Mouse (Mus musculus): ENCODE data around the gene Cdk2. TPM values are rescaled to one million over a fixed set of nuclear protein-coding genes. Genes with fewer than 3 reads are reported as not detected.
"Not testable (repeated sequence)": the region's sequence is repeated elsewhere in the genome, so short reads cannot be mapped to it uniquely, and the experiment has no call there.

Cdk2 gene
- polyA plus RNA-seq, 1 experiment from 2014 or later = 23.3 TPM

- Histone ChIP-seq H3K27ac (replicated peaks) (no peak overlapping the region), H3K4me1 (replicated peaks) (peaks cover 27% of the 10 kb centered on the region), H3K9me3 (no peaks in the 10 kb centered on the region), H3K4me3 (no peak overlapping the region), H3K9ac (no peak overlapping the region), H3K4me2 (no peak overlapping the region), H3K36me3 (no peaks in the 10 kb centered on the region), H3K27me3 (peaks cover 42% of the 10 kb centered on the region)
- no peak for ATAC-seq (ENCODE audit: low read depth)
- WGBS = 73% methylated on average over 2 of the region's 2 CpGs
These were observed 35.5 kb upstream of the Cdk2 start for GRCm38 (mm10) chr10:128740296-128740695.

GRCm38 (mm10) chr10:128737435-128737834 is 32.6 kb upstream of the Cdk2 start:
- WGBS = 5% methylated on average over 15 of the region's 15 CpGs
- H3K4me1 ChIP-seq (replicated peaks) = peaks cover 4% of the 10 kb centered on the region; the same call in 1 of the 2 replicates
- H3K9ac ChIP-seq = peak overlapping the region; percentile 55
- H3K36me3 ChIP-seq = 0 out of 2 replicates have a peak, but pooled peaks cover 8% of the 10 kb centered on the region
- H3K4me3 ChIP-seq = peak overlapping the region; percentile 20; the same call in 1 of the 2 replicates
- H3K4me2 ChIP-seq = peak overlapping the region; percentile 50
- peaks cover 14% of the 10 kb centered on the region for H3K27me3 ChIP-seq
- H3K9me3 ChIP-seq = no peaks in the 10 kb centered on the region
- ATAC-seq (ENCODE audit: low read depth) = 0 out of 2 replicates have a peak, but pooled peaks have one; percentile 27
- no peak overlapping the region for H3K27ac ChIP-seq (replicated peaks)

GRCm38 (mm10) chr10:128731992-128732391 is 27.2 kb upstream of the Cdk2 start:
- no peak overlapping the region for H3K9ac ChIP-seq
- H3K27ac ChIP-seq (replicated peaks) = no peak overlapping the region
- no peak for ATAC-seq (ENCODE audit: low read depth)
- no peak overlapping the region for H3K4me3 ChIP-seq
- H3K9me3 ChIP-seq = no peaks in the 10 kb centered on the region
- no peaks in the 10 kb centered on the region for H3K4me1 ChIP-seq (replicated peaks)
- H3K27me3 ChIP-seq = no peaks in the 10 kb centered on the region
- H3K4me2 ChIP-seq = no peak overlapping the region
- H3K36me3 ChIP-seq = 0 out of 2 replicates have a peak, but pooled peaks cover 8% of the 10 kb centered on the region

- H3K36me3 ChIP-seq = 0 out of 2 replicates have a peak, but pooled peaks cover 8% of the 10 kb centered on the region
- H3K9ac ChIP-seq = no peak overlapping the region
- no peaks in the 10 kb centered on the region for H3K4me1 ChIP-seq (replicated peaks)
- H3K4me3 ChIP-seq = no peak overlapping the region
- no peaks in the 10 kb centered on the region for H3K9me3 ChIP-seq
- WGBS = 30% methylated on average over 10 of the region's 10 CpGs
- H3K27ac ChIP-seq (replicated peaks) = no peak overlapping the region
- no peaks in the 10 kb centered on the region for H3K27me3 ChIP-seq
- 0 out of 2 replicates have a peak, but pooled peaks have one; percentile 27 for ATAC-seq (ENCODE audit: low read depth)
- H3K4me2 ChIP-seq = 0 out of 2 replicates have a peak overlapping the region, but pooled peaks have one; percentile 18
These were observed 26.2 kb upstream of the Cdk2 start for GRCm38 (mm10) chr10:128731002-128731433.

GRCm38 (mm10) chr10:128728059-128728458 is 23.2 kb upstream of the Cdk2 start:
- ATAC-seq (ENCODE audit: low read depth) = no peak
- 79% methylated on average over 5 of the region's 5 CpGs for WGBS
- H3K27ac ChIP-seq (replicated peaks) = no peak overlapping the region

GRCm38 (mm10) chr10:128725466-128725865 is 20.6 kb upstream of the Cdk2 start:
- 88% methylated on average over 4 of the region's 4 CpGs for WGBS

More at GRCm38 (mm10) chr10:128728059-128728458, 23.2 kb upstream of the Cdk2 start:
- no peak overlapping the region for H3K9ac ChIP-seq
- H3K36me3 ChIP-seq = 0 out of 2 replicates have a peak, but pooled peaks cover 4% of the 10 kb centered on the region
- no peaks in the 10 kb centered on the region for H3K27me3 ChIP-seq
- no peaks in the 10 kb centered on the region for H3K4me1 ChIP-seq (replicated peaks)
- no peaks in the 10 kb centered on the region for H3K9me3 ChIP-seq
- H3K4me2 ChIP-seq = no peak overlapping the region
- no peak overlapping the region for H3K4me3 ChIP-seq

GRCm38 (mm10) chr10:128715559-128716537 is 11.0 kb upstream of the Cdk2 start:
- ATAC-seq (ENCODE audit: low read depth) = no peak
- Histone ChIP-seq H3K27ac (replicated peaks) (no peak overlapping the region), H3K4me3 (no peak overlapping the region), H3K27me3 (no peaks in the 10 kb centered on the region), H3K9me3 (no peaks in the 10 kb centered on the region), H3K4me1 (replicated peaks) (no peaks in the 10 kb centered on the region), H3K9ac (no peak overlapping the region), H3K36me3 (no peaks in the 10 kb centered on the region), H3K4me2 (no peak overlapping the region)
- 89% methylated on average over 19 of the region's 19 CpGs for WGBS

More at GRCm38 (mm10) chr10:128725466-128725865, 20.6 kb upstream of the Cdk2 start:
- H3K36me3 ChIP-seq; H3K4me3 ChIP-seq; H3K4me1 ChIP-seq (replicated peaks); ATAC-seq (ENCODE audit: low read depth); H3K4me2 ChIP-seq; H3K27ac ChIP-seq (replicated peaks); H3K9me3 ChIP-seq; H3K9ac ChIP-seq; H3K27me3 ChIP-seq: not testable (repeated sequence)

GRCm38 (mm10) chr10:128711318-128711717 is 6.5 kb upstream of the Cdk2 start:
- WGBS = 95% methylated on average over 7 of the region's 7 CpGs
- H3K27me3 ChIP-seq; H3K4me3 ChIP-seq; H3K4me1 ChIP-seq (replicated peaks); H3K4me2 ChIP-seq; H3K9me3 ChIP-seq; H3K27ac ChIP-seq (replicated peaks); H3K36me3 ChIP-seq; ATAC-seq (ENCODE audit: low read depth); H3K9ac ChIP-seq: not testable (repeated sequence)

- H3K27me3 ChIP-seq = no peaks in the 10 kb centered on the region
- 0 out of 2 replicates have a peak overlapping the region, but pooled peaks have one; percentile 29 for H3K27ac ChIP-seq (replicated peaks)
- ATAC-seq (ENCODE audit: low read depth) = peak; percentile 58
- H3K9ac ChIP-seq = peak overlapping the region; percentile 63
- no peaks in the 10 kb centered on the region for H3K9me3 ChIP-seq
- peak overlapping the region; percentile 88 for H3K4me2 ChIP-seq
- H3K4me3 ChIP-seq = peak overlapping the region; percentile 75
- WGBS = 11% methylated on average over 11 of the region's 11 CpGs
- peaks cover 19% of the 10 kb centered on the region for H3K4me1 ChIP-seq (replicated peaks)
- 0 out of 2 replicates have a peak, but pooled peaks cover 6% of the 10 kb centered on the region for H3K36me3 ChIP-seq
These were observed 474 bp upstream of the Cdk2 start for GRCm38 (mm10) chr10:128705317-128705693.

GRCm38 (mm10) chr10:128703895-128704294 is 936 bp downstream of the Cdk2 start, which contains the start of gene Pmel:
Gene Pmel (plus strand): TSS chr10:128704195.
- peak within 1 kb of the TSS; percentile 75 for H3K4me3 ChIP-seq
- 27% methylated on average over 4 of the region's 4 CpGs for WGBS
- no peaks in the 10 kb centered on the region for H3K9me3 ChIP-seq
- peak within 1 kb of the TSS; percentile 88 for H3K4me2 ChIP-seq
- H3K27me3 ChIP-seq = no peaks in the 10 kb centered on the region
- H3K36me3 ChIP-seq = peaks cover 11% of the 10 kb centered on the region
- peak within 1 kb of the TSS; percentile 72 for H3K9ac ChIP-seq
- H3K27ac ChIP-seq (replicated peaks) = peak within 1 kb of the TSS; percentile 80
- peaks cover 19% of the 10 kb centered on the region for H3K4me1 ChIP-seq (replicated peaks)
- ATAC-seq (ENCODE audit: low read depth) = no peak

GRCm38 (mm10) chr10:128702328-128703007 is 2.4 kb downstream of the Cdk2 start:
- Histone ChIP-seq H3K36me3 (peaks cover 11% of the 10 kb centered on the region), H3K4me3 (no peak overlapping the region), H3K4me1 (replicated peaks) (peaks cover 19% of the 10 kb centered on the region), H3K4me2 (no peak overlapping the region), H3K9ac (no peak overlapping the region; the same call in 1 of the 2 replicates), H3K9me3 (no peaks in the 10 kb centered on the region), H3K27me3 (no peaks in the 10 kb centered on the region), H3K27ac (replicated peaks) (no peak overlapping the region)
- ATAC-seq (ENCODE audit: low read depth) = no peak
- 75% methylated on average over 6 of the region's 6 CpGs for WGBS

- WGBS = 96% methylated on average over 5 of the region's 5 CpGs
- peaks cover 11% of the 10 kb centered on the region for H3K36me3 ChIP-seq
- no peak overlapping the region for H3K4me2 ChIP-seq
- no peak overlapping the region for H3K9ac ChIP-seq
- H3K4me3 ChIP-seq = no peak overlapping the region
- H3K27ac ChIP-seq (replicated peaks) = no peak overlapping the region
- ATAC-seq (ENCODE audit: low read depth) = no peak
- H3K4me1 ChIP-seq (replicated peaks) = peaks cover 22% of the 10 kb centered on the region
- no peaks in the 10 kb centered on the region for H3K27me3 ChIP-seq
- no peaks in the 10 kb centered on the region for H3K9me3 ChIP-seq
These were observed 4.1 kb downstream of the Cdk2 start for GRCm38 (mm10) chr10:128700712-128701111.

All from neural tube, embryonic 13.5 days (tissue).